Mouse (Mus musculus) lung, adult 2 months (tissue): ENCODE measurements around the gene Ttyh2.

Experiments used
- CTCF ChIP-seq: fragments of 200-500 bp; IDR thresholded peaks from 2 replicates; pipeline ENCODE4 v1.5.1; 2011; ENCODE audit warnings: mild to moderate bottlenecking, low read length, control low read depth; ENCODE audit not compliant: insufficient read depth
- POLR2A ChIP-seq: fragments of 200-500 bp; IDR thresholded peaks from 2 replicates; pipeline ENCODE4 v1.6.1; 2011; ENCODE audit warnings: low read depth, mild to moderate bottlenecking, control low read depth, low read length, borderline replicate concordance; ENCODE audit errors: extremely low read depth

DNA sequence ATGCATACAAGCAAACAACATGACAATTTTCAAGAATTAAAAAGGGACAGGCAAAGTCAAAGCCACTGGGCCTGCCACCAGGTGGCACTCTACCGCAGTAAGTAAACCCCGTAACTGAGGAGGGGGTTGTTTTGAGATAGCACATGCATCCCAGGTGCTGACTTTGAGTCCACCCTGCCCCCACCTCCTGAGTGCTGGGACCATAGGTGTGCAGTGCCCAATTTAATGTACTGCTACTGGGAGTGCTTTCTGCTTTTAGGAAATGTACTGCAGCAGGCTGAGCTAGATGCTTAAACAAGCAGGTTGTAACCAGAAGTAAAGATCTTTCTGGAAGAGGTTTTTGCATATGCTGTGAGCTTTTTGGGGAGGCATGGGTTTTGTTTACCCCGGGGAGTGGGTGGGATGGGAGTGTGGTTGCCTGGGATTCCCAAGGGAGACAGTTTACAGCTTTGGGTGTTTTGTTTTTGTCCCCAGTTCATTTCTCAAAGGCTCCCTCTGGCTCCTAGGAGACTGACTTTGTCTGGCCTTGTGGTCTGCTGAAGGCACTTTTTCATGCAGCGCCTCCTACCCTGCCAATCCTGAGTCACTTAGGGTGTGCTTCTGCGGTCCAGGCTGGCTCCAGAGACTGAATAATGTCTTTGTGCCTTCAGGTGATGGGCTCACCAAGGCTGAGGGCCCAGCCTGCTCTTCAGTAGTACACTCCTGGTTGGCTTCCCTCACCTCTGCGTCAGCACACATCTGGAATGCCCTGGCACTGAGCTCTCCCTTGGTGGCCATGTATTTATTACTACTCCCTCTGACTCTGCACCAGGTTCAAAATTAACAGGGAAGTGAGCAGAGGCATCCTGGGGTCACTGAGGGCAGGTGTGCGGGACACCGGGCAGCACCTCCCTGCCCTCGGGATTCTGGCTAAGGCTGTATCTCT lies 2.2 kb upstream of the Ttyh2 start:
- TF ChIP-seq CTCF (peak; percentile 68), POLR2A (peak; percentile 9; the same call in 1 of the 2 replicates)
